Mouse (Mus musculus): ENCODE results near the gene Vwa7. TPM values are rescaled to one million over a fixed set of nuclear protein-coding genes. Genes with fewer than 3 reads are reported as not detected.

The Vwa7 gene
- total and polyA plus RNA-seq, 3 experiments, result 9.8 to 10.4 TPM; not detected in 1

GRCm38 (mm10) chr17:34996411-34997141 is 19.8 kb upstream of the Vwa7 start:
- Histone ChIP-seq H3K4me3 (ENCODE audit: control insufficient read depth in 1 of 2, insufficient read depth in 1 of 2, low read depth in 2 of 2, low read length in 2 of 2) (peak overlapping the region; percentile 70 to 86), H3K4me1 (ENCODE audit: control insufficient read depth in 1 of 2, insufficient read depth in 2 of 2, low read length in 2 of 2) (no peaks in the 10 kb centered on the region), H3K9ac (ENCODE audit: control insufficient read depth, low read depth, low read length, poor library complexity, severe bottlenecking) (peak overlapping the region; percentile 98), H3K36me3 (ENCODE audit: control insufficient read depth in 1 of 2, insufficient read depth in 2 of 2, low read length in 2 of 2) (no peaks in the 10 kb centered on the region; a peak in 2 of 4 replicates), H3K27ac (ENCODE audit: control insufficient read depth, low read depth, low read length) (peak overlapping the region; percentile 99), H3K27me3 (ENCODE audit: control insufficient read depth in 1 of 2, insufficient read depth in 2 of 2, low read length in 2 of 2) (no peaks in the 10 kb centered on the region), H3K79me2 (ENCODE audit: control insufficient read depth, insufficient read depth, low read length, poor library complexity) (peaks cover 41% of the 10 kb centered on the region), H3K9me3 (replicated peaks; ENCODE audit: insufficient read depth, low read length) (no peaks in the 10 kb centered on the region)
- peak; percentile 62 for TF ChIP-seq ZMIZ1 (IDR thresholded peaks at IDR 0.05; ENCODE audit: low read depth, low read length)
- TF ChIP-seq ZC3H11A (IDR thresholded peaks at IDR 0.05; ENCODE audit: low read depth, low read length), result no peak
- peak; percentile 94 for TF ChIP-seq POLR2AphosphoS2 (IDR thresholded peaks at IDR 0.05; ENCODE audit: low read length)
- TF ChIP-seq GABPA (IDR thresholded peaks at IDR 0.05; ENCODE audit: low read depth, low read length), result no peak
- no peak for TF ChIP-seq MAFK (IDR thresholded peaks at IDR 0.05; ENCODE audit: borderline replicate concordance, low read depth, low read length)
- peak; percentile 39; the same call in 1 of the 2 replicates for TF ChIP-seq TBP (IDR thresholded peaks at IDR 0.05; ENCODE audit: low read depth, low read length)
- no peak for TF ChIP-seq HCFC1 (IDR thresholded peaks at IDR 0.05; ENCODE audit: low read depth, low read length)
- no peak for TF ChIP-seq MAZ (IDR thresholded peaks at IDR 0.05; ENCODE audit: low read depth, low read length)
- TF ChIP-seq POLR2A (IDR thresholded peaks at IDR 0.05; ENCODE audit: control insufficient read depth in 1 of 2, insufficient read depth in 1 of 2, low read depth in 1 of 2, low read length in 2 of 2, poor library complexity in 1 of 2), result peak; percentile 29 to 64; a peak in 1 of 4 replicates
- TF ChIP-seq MYB (IDR thresholded peaks at IDR 0.05; ENCODE audit: low read depth, low read length), result peak; percentile 79
- TF ChIP-seq CHD2 (IDR thresholded peaks at IDR 0.05; ENCODE audit: low read length), result no peak
- TF ChIP-seq E2F4 (IDR thresholded peaks at IDR 0.05; ENCODE audit: borderline replicate concordance, low read depth, low read length), result no peak
- no peak; the same call in 1 of the 2 replicates for TF ChIP-seq GATA1 (IDR thresholded peaks at IDR 0.05; ENCODE audit: low read depth, low read length)
- peak; percentile 73 for DNase-seq (ENCODE audit: low read depth, low spot score)

GRCm38 (mm10) chr17:34997142-34997483 is 19.3 kb upstream of the Vwa7 start:
- Histone ChIP-seq H3K36me3 (ENCODE audit: control insufficient read depth in 1 of 2, insufficient read depth in 2 of 2, low read length in 2 of 2) (no peaks in the 10 kb centered on the region; a peak in 2 of 4 replicates), H3K27me3 (ENCODE audit: control insufficient read depth in 1 of 2, insufficient read depth in 2 of 2, low read length in 2 of 2) (no peaks in the 10 kb centered on the region), H3K9ac (ENCODE audit: control insufficient read depth, low read depth, low read length, poor library complexity, severe bottlenecking) (peak overlapping the region; percentile 98), H3K4me1 (ENCODE audit: control insufficient read depth in 1 of 2, insufficient read depth in 2 of 2, low read length in 2 of 2) (no peaks in the 10 kb centered on the region), H3K9me3 (replicated peaks; ENCODE audit: insufficient read depth, low read length) (no peaks in the 10 kb centered on the region), H3K27ac (ENCODE audit: control insufficient read depth, low read depth, low read length) (peak overlapping the region; percentile 99), H3K79me2 (ENCODE audit: control insufficient read depth, insufficient read depth, low read length, poor library complexity) (peaks cover 47% of the 10 kb centered on the region), H3K4me3 (ENCODE audit: control insufficient read depth in 1 of 2, insufficient read depth in 1 of 2, low read depth in 2 of 2, low read length in 2 of 2) (peak overlapping the region; percentile 70 to 86)
- 0 out of 2 replicates have a peak, but pooled peaks have one; percentile 44 for TF ChIP-seq SIN3A (IDR thresholded peaks at IDR 0.05; ENCODE audit: low read length)
- peak in 1 of 2 experiments; percentile 14; a peak in 1 of 4 replicates for TF ChIP-seq POLR2A (IDR thresholded peaks at IDR 0.05; ENCODE audit: control insufficient read depth in 1 of 2, insufficient read depth in 1 of 2, low read depth in 1 of 2, low read length in 2 of 2, poor library complexity in 1 of 2)
- TF ChIP-seq KAT2A (conservative IDR thresholded peaks at IDR 0.05; ENCODE audit: low read depth, low read length), result 0 out of 2 replicates have a peak, but pooled peaks have one; percentile 21
- peak; percentile 45; the same call in 1 of the 2 replicates for TF ChIP-seq NELFE (IDR thresholded peaks at IDR 0.05; ENCODE audit: low read depth, low read length)
- no peak; the same call in 1 of the 2 replicates for TF ChIP-seq SMC3 (IDR thresholded peaks at IDR 0.05; ENCODE audit: low read depth, low read length)
- 0 out of 2 replicates have a peak, but pooled peaks have one; percentile 17 for TF ChIP-seq MAZ (IDR thresholded peaks at IDR 0.05; ENCODE audit: low read depth, low read length)
- TF ChIP-seq MAFK (IDR thresholded peaks at IDR 0.05; ENCODE audit: borderline replicate concordance, low read depth, low read length), result 0 out of 2 replicates have a peak, but pooled peaks have one; percentile 6
- TF ChIP-seq POLR2AphosphoS2 (IDR thresholded peaks at IDR 0.05; ENCODE audit: low read length), result peak; percentile 11
- TF ChIP-seq ZKSCAN1 (IDR thresholded peaks at IDR 0.05; ENCODE audit: low read depth, low read length), result no peak
- TF ChIP-seq MYB (IDR thresholded peaks at IDR 0.05; ENCODE audit: low read depth, low read length), result no peak
- TF ChIP-seq CTCF (IDR thresholded peaks at IDR 0.05 in 2 of 3, conservative IDR thresholded peaks at IDR 0.05 in 1 of 3; ENCODE audit: control insufficient read depth in 1 of 3, insufficient read depth in 1 of 3, low read depth in 2 of 3, low read length in 3 of 3, poor library complexity in 1 of 3, severe bottlenecking in 1 of 3), result no peak
- 0 out of 4 replicates have a peak, but pooled peaks of 1 of the 2 experiments have one; percentile 27 for TF ChIP-seq EP300 (IDR thresholded peaks at IDR 0.05; ENCODE audit: low read depth in 1 of 2, low read length in 2 of 2)
- TF ChIP-seq RCOR1 (IDR thresholded peaks at IDR 0.05; ENCODE audit: low read depth, low read length), result no peak
- no peak for TF ChIP-seq E2F4 (IDR thresholded peaks at IDR 0.05; ENCODE audit: borderline replicate concordance, low read depth, low read length)
- peak; percentile 32; the same call in 1 of the 2 replicates for TF ChIP-seq ETS1 (IDR thresholded peaks at IDR 0.05; ENCODE audit: low read depth, low read length)
- TF ChIP-seq NRF1 (IDR thresholded peaks at IDR 0.05; ENCODE audit: insufficient read depth, low read depth, low read length, poor library complexity, severe bottlenecking), result no peak
- TF ChIP-seq TAL1 (IDR thresholded peaks at IDR 0.05; ENCODE audit: low read length), result no peak
- no peak for DNase-seq (ENCODE audit: low read depth, low spot score)

Measured in MEL (cell line).